Mouse (Mus musculus) limb, embryonic 12.5 days (tissue): ENCODE data around the gene Cib2. TPM values are rescaled to one million over a fixed set of nuclear protein-coding genes. Genes with fewer than 3 reads are reported as not detected.

Source experiments
- ATAC-seq: fragments of 200-750 bp; cut with Nextera tagmentation; 2 replicates; pipeline ENCODE4 v1.8.0; 2017; ENCODE audit warnings: low read depth, moderate TSS enrichment; ENCODE audit not compliant: insufficient number of reproducible peaks, insufficient read depth, low FRiP score, low TSS enrichment
- H3K27ac ChIP-seq: fragments of 300-500 bp; sonication (generic); 2 replicates; pipeline ENCODE4 v1.5.1; 2016; ENCODE audit warnings: mild to moderate bottlenecking, moderate library complexity
- H3K27me3 ChIP-seq: fragments of 300-500 bp; sonication (generic); 2 replicates; pipeline ENCODE4 v1.6.1; 2016; ENCODE audit warnings: mild to moderate bottlenecking, moderate library complexity
- H3K36me3 ChIP-seq: fragments of 300-500 bp; sonication (generic); 2 replicates; pipeline ENCODE4 v1.6.1; 2016; ENCODE audit warnings: mild to moderate bottlenecking, moderate library complexity
- H3K4me1 ChIP-seq: fragments of 300-500 bp; sonication (generic); replicated peaks from 2 replicates; pipeline ENCODE4 v1.6.1; 2016
- H3K4me2 ChIP-seq: fragments of 300-500 bp; sonication (generic); 2 replicates; pipeline ENCODE4 v1.6.1; 2016; ENCODE audit warnings: mild to moderate bottlenecking, moderate library complexity
- H3K4me3 ChIP-seq: fragments of 300-500 bp; sonication (generic); replicated peaks from 2 replicates; pipeline ENCODE4 v1.5.1; 2016; ENCODE audit warnings: mild to moderate bottlenecking
- H3K9ac ChIP-seq: fragments of 300-500 bp; sonication (generic); replicated peaks from 2 replicates; pipeline ENCODE4 v1.6.1; 2016; ENCODE audit warnings: mild to moderate bottlenecking, moderate library complexity
- H3K9me3 ChIP-seq: fragments of 300-500 bp; sonication (generic); 2 replicates; pipeline ENCODE4 v1.6.1; 2016; ENCODE audit warnings: mild to moderate bottlenecking, moderate library complexity
- WGBS: fragments of 180-500 bp; shearing (Covaris S2); methylation state at CpG from one replicate; pipeline ENCODE4 v1.1.7; 2016; 5-methylcytosine and 5-hydroxymethylcytosine counted together
- polyA plus RNA-seq: library from polyadenylated mRNA; unstranded; fragments of >200 nt; fragmentation: Nextera tagmentation; extraction: Ambion mirVana; gene quantifications from 2 replicates; pipeline ENCODE4 v1.2.1, GENCODE M21; 2016

The Cib2 gene
- polyA plus RNA-seq, 1 experiment from 2014 or later, result 23.0 TPM

DNA sequence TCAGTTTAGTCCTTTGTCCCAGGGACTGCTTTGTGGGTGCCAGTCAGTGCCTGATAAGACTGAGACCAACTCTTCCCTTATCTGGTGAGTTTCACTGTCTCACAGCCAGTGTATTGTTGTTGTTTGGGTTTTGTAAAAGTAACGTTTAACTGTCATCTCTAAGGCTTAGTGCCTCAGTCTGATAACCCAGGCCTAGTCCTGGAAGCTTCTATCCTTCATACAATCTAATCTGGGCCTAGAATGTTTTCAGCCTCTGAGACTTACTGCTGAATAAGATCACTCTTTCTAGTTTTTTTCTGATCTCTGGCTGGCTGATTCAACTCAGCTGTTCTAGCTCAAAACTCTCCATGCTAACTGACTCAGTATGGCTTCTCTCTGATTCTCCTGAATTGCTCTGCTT lies 23.7 kb upstream of the Cib2 start:
- Histone ChIP-seq H3K4me1 (peaks cover 11% of the 10 kb centered on the region), H3K4me2 (no peak overlapping the region), H3K9ac (no peak overlapping the region), H3K4me3 (no peak overlapping the region), H3K27me3 (no peaks in the 10 kb centered on the region), H3K27ac (no peak overlapping the region), H3K9me3 (no peaks in the 10 kb centered on the region), H3K36me3 (peaks cover 4% of the 10 kb centered on the region; the same call in 1 of the 2 replicates)
- ATAC-seq, result no peak
- WGBS, result 59% methylated on average over 1 of the region's 1 CpGs

DNA sequence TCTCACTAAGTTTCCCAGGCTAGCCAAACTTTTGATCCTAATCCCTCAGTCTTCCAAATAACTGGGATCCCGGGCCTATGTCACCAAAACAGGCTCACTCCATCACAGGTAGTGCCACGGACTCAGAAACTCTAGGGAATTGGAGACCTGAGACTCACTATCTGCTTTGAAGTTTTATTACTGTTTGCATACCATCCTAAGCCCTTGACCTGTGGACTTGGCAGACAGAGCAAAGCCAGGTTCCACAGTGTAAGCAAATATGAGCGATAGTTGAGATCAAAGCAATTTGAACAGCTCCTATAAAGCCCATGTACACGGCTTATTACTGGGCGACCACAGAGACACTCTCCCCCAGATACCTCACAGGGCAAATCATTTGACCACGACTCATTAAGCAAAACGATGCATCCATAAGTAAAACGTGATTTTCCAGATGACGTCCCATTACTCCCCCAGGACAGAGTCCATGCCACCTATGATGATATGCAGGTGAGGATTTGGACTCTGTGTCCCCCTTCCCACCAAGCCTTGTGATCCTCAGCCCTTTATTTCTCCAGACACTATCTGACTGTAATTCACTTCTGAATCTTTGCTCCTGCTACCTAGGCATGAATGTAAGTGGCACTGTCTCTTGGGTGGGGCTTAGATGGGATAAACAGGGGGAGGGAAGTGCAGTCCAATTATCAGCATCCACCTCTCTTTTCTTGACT lies 11.3 kb upstream of the Cib2 start:
- no peaks in the 10 kb centered on the region for H3K9me3 ChIP-seq
- 61% methylated on average over 9 of the region's 9 CpGs for WGBS
- H3K4me1 ChIP-seq, result no peaks in the 10 kb centered on the region
- H3K27me3 ChIP-seq, result no peaks in the 10 kb centered on the region
- no peak for ATAC-seq
- H3K9ac ChIP-seq, result no peak overlapping the region
- H3K27ac ChIP-seq, result no peak overlapping the region
- H3K4me2 ChIP-seq, result no peak overlapping the region
- no peak overlapping the region for H3K4me3 ChIP-seq
- no peaks in the 10 kb centered on the region for H3K36me3 ChIP-seq

DNA sequence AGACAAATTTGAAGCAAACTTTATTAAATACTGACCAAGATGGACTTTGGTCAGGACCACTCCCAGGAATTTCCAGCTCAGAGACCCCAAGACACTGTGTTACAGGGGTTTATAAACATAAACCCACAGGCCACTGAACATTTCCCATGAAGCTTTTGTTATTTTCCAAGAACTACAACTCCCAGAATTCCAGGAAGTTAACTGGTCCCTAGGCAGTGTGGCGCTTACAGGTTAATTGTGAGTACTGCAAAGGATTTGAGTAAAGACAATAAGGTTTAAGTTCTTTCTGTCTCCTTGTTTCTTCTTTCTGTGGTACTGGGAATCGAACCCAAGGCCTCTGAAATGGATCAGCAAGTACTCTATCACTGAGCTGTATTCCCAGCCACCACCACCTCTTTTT lies 8.7 kb upstream of the Cib2 start:
- no peaks in the 10 kb centered on the region for H3K27me3 ChIP-seq
- ATAC-seq, result no peak

DNA sequence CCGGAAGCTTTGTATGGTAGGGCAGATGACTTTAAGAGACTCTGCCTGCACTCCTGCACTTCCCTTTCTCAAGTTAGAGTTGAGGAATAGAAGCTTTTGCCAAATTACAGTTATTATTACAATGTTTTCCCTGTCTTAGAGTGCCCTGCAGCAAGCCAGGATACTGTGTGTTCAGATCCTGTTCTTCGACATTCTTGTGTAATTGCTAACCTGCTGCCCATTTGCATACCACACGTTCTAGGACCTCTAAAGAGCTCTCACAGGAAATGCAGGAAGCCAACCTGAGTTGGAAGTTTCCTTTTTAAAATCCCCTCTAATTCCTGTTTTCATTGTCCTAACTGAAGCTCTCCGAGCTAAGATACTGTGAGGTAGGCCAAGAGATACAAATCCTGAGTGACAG lies 6.9 kb upstream of the Cib2 start:
- no peaks in the 10 kb centered on the region for H3K4me1 ChIP-seq
- H3K27ac ChIP-seq, result 0 out of 2 replicates have a peak overlapping the region, but pooled peaks have one; percentile 7
- H3K9ac ChIP-seq, result no peak overlapping the region
- no peak overlapping the region for H3K4me3 ChIP-seq
- no peaks in the 10 kb centered on the region for H3K27me3 ChIP-seq
- H3K4me2 ChIP-seq, result no peak overlapping the region
- H3K9me3 ChIP-seq, result no peaks in the 10 kb centered on the region
- ATAC-seq, result no peak
- no peaks in the 10 kb centered on the region for H3K36me3 ChIP-seq
- 48% methylated on average over 4 of the region's 4 CpGs for WGBS

More for the DNA sequence above, 8.7 kb upstream of the Cib2 start:
- Histone ChIP-seq H3K4me1 (no peaks in the 10 kb centered on the region), H3K27ac (no peak overlapping the region), H3K4me3 (no peak overlapping the region), H3K4me2 (no peak overlapping the region), H3K9ac (no peak overlapping the region), H3K36me3 (no peaks in the 10 kb centered on the region), H3K9me3 (no peaks in the 10 kb centered on the region)
- 38% methylated on average over 2 of the region's 2 CpGs for WGBS

DNA sequence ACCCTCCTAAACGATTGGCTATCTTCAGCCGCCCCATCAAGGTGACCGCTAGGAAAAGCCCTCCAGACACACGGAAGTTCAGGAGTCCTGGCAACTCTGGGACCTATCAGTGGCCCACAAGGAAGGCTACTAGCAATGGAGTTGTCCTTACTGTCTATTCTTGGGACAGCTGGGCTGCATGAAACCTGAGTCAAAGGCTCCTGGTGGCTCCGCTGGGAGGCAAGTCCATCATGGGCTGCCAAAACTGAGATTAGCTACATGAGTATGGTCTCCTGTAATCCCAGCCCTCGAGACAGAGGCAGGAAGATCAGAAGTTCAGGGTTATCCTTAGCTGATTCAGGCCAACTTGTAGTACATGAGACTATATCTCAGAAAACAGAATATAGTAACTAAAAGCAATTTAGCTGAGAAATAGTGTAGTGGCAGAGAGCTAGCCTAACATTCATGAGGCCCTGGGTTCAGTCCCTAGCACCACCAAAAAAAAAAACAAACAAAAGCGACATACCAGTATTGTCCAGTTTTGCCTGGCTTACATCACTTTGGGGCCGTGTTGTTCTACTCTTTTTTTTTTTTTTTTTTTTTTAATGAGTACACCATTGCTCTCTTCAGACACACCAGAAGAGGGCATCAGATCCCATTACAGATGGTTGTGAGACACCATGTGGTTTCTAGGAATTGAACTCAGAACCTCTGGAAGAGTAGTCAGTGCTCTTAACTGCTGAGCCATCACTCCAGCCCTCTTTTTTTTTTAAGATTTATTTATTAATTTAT lies 998 bp upstream of the Cib2 start:
- WGBS, result 85% methylated on average over 8 of the region's 8 CpGs
- H3K27me3 ChIP-seq, result peaks cover 11% of the 10 kb centered on the region; the same call in 1 of the 2 replicates
- H3K9me3 ChIP-seq, result no peaks in the 10 kb centered on the region
- H3K4me2 ChIP-seq, result no peak overlapping the region
- no peak overlapping the region for H3K4me3 ChIP-seq
- no peak overlapping the region for H3K27ac ChIP-seq
- no peaks in the 10 kb centered on the region for H3K36me3 ChIP-seq
- H3K9ac ChIP-seq, result no peak overlapping the region
- no peak for ATAC-seq
- H3K4me1 ChIP-seq, result peaks cover 9% of the 10 kb centered on the region

DNA sequence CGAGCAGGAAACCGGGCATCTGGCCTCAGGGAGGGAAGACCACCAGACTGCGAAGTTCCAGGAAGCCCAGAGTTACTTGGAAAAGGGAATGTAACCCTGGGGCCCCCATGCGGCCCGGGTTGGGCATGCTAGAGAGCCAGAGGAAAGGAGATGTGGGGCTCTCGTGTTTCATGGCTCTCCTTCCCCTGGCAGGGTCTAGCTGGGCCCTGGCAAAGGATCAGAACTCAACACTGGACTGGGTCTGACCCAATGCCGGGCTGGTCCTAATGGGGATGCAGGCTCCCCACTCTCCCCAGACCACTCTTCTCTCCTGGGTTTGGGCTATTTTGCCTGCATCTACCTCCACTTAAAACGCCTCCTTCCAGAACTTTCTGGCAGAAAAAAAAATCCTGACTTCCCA lies 1.3 kb downstream of the Cib2 start:
- Histone ChIP-seq H3K4me1 (peaks cover 9% of the 10 kb centered on the region), H3K27me3 (peaks cover 11% of the 10 kb centered on the region; the same call in 1 of the 2 replicates), H3K27ac (no peak overlapping the region), H3K36me3 (no peaks in the 10 kb centered on the region), H3K4me3 (no peak overlapping the region), H3K9me3 (no peaks in the 10 kb centered on the region), H3K9ac (no peak overlapping the region), H3K4me2 (no peak overlapping the region)
- WGBS, result 73% methylated on average over 8 of the region's 8 CpGs
- ATAC-seq, result no peak

DNA sequence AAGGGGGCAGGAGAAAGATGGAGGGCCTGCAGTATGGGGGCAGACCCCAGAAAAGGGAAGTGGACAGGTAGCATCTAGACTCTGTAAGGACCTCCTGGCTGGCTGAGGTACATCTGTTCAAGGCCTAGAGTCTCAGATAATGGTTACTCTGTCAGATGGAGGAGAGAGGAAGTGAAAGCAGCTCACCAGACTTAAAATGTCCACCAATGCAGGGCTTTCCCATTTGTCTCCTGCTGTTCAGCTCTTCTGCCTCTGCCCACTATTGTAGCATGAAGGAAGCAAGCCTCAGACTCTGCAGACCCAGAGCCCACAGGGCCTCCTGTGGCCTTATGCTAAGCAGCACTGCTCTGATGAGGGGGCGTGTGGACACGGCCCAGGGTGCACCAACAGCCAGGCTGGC lies 5.0 kb downstream of the Cib2 start:
- no peak for ATAC-seq
- no peaks in the 10 kb centered on the region for H3K9me3 ChIP-seq
- H3K9ac ChIP-seq, result no peak overlapping the region
- H3K4me2 ChIP-seq, result no peak overlapping the region
- no peak overlapping the region for H3K27ac ChIP-seq
- no peak overlapping the region for H3K4me3 ChIP-seq
- H3K4me1 ChIP-seq, result peaks cover 6% of the 10 kb centered on the region
- 83% methylated on average over 2 of the region's 2 CpGs for WGBS
- H3K27me3 ChIP-seq, result peaks cover 11% of the 10 kb centered on the region; the same call in 1 of the 2 replicates
- H3K36me3 ChIP-seq, result no peaks in the 10 kb centered on the region

DNA sequence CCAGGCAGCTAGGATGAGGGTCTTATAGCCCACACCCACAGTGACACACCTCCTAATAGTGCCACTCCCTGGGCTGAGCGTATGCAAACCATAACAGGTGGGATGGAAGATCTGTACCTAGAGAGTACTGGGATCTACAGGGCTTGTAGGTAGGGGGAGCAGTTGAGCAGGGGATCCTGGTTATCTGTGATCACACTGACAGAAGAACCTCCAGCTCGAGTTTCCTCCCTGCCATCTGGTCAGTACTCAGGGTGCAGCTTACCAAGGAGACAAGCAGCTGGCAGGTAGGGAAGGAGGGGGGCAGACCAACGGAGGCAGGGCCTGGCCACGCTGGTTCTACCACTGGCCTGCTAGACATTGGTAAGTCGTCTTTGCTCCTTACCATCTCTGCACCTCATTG lies 7.6 kb downstream of the Cib2 start:
- Histone ChIP-seq H3K4me2 (no peak overlapping the region), H3K9me3 (no peaks in the 10 kb centered on the region), H3K4me1 (no peaks in the 10 kb centered on the region), H3K9ac (no peak overlapping the region), H3K4me3 (no peak overlapping the region), H3K27me3 (no peaks in the 10 kb centered on the region), H3K27ac (no peak overlapping the region), H3K36me3 (no peaks in the 10 kb centered on the region)
- ATAC-seq, result 0 out of 2 replicates have a peak, but pooled peaks have one; percentile 53
- WGBS, result 24% methylated on average over 5 of the region's 5 CpGs

DNA sequence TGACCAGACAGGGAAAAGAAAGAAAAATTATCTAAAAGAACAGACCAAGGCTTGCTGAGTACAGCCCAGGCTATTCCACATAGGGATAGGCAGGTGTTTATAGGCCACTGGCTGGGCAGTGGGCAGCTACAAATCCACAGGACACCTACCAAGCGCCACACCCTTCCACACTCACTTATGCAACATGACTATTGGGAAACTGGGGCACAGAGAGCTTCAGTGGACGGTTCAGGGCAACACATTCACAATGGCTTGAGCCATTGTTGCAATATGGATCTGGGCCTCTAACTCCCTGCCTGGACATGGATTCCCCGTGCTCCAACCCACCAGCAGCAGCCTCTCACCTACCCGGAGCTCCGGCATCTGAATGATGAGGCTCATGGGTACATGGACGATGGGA lies 10.6 kb downstream of the Cib2 start:
- no peak for ATAC-seq
- Histone ChIP-seq H3K4me3 (no peak overlapping the region), H3K9ac (no peak overlapping the region), H3K27me3 (no peaks in the 10 kb centered on the region), H3K27ac (no peak overlapping the region), H3K4me2 (no peak overlapping the region), H3K36me3 (0 out of 2 replicates have a peak, but pooled peaks cover 10% of the 10 kb centered on the region), H3K9me3 (no peaks in the 10 kb centered on the region), H3K4me1 (no peaks in the 10 kb centered on the region)
- WGBS, result 91% methylated on average over 6 of the region's 6 CpGs

DNA sequence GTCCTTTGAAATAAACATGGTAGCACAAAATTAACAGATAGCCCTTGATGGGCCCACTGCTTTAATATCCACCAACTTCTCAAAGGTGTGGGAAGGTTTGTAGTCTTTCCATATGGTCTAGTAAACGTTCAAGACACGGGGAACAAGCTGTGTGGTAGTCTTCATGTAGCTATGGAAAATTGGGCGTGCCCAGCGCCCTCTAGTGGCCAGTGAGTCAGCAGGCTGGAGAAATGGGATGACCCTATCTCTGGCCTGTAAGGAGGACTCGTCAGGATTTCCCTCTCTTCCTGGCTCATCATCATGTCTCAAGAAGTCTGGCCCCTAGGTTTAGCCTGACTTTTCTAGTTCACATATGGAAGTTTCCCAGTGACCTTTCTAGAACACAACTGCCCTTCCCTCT lies 12.5 kb downstream of the Cib2 start:
- Histone ChIP-seq H3K4me2 (no peak overlapping the region), H3K36me3 (0 out of 2 replicates have a peak, but pooled peaks cover 10% of the 10 kb centered on the region), H3K4me3 (no peak overlapping the region), H3K9ac (no peak overlapping the region), H3K27me3 (no peaks in the 10 kb centered on the region), H3K4me1 (no peaks in the 10 kb centered on the region; the same call in 1 of the 2 replicates), H3K27ac (no peak overlapping the region), H3K9me3 (no peaks in the 10 kb centered on the region)
- 23% methylated on average over 5 of the region's 5 CpGs for WGBS
- no peak for ATAC-seq

DNA sequence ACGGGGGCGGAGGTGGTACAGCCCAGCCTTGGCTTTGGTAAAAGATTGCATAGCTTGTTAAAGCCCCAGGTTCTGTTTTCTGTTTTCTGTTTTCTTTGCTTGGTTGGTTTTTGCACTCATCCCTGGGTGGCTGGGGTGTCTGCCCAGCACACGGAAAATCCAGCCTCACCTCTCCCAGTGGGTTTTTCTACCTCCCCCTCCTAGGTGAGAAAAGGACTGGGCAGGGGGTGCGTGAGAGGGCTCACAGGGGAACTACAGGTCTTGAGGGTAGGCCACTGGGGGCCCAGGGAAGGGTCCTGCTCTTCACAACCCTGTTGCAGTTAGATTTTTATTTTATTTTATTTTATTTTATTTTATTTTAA lies 15.1 kb downstream of the Cib2 start:
- WGBS, result 91% methylated on average over 4 of the region's 4 CpGs
- H3K27ac ChIP-seq, result no peak overlapping the region
- no peak for ATAC-seq
- no peak overlapping the region for H3K4me3 ChIP-seq
- H3K27me3 ChIP-seq, result no peaks in the 10 kb centered on the region
- no peaks in the 10 kb centered on the region for H3K9me3 ChIP-seq
- H3K36me3 ChIP-seq, result 0 out of 2 replicates have a peak, but pooled peaks cover 10% of the 10 kb centered on the region
- H3K4me1 ChIP-seq, result no peaks in the 10 kb centered on the region; the same call in 1 of the 2 replicates
- H3K4me2 ChIP-seq, result no peak overlapping the region
- no peak overlapping the region for H3K9ac ChIP-seq
